22 mouse cellular contexts compared by ENCODE assay signal in genomic region chr17:13106563-13106962, GRCm38 (mm10). TPM values are rescaled to one million over a fixed set of nuclear protein-coding genes. Genes with fewer than 3 reads are reported as not detected.
A peak's percentile ranks its signal among the peaks of the same experiment; 100 is the strongest.
DNase-seq lines count a peak whose midpoint lies in the region; ATAC-seq and TF ChIP-seq lines count a peak whose summit lies in the region.
"Not testable (repeated sequence)": the region's sequence is repeated elsewhere in the genome, so short reads cannot be mapped to it uniquely, and the experiment has no call there.
"Had no signal": no experiment of that assay in that cellular context is flagged by ENCODE, and none has a peak within 500 bp of the region (broad histone marks: within the 10 kb centered on the region; RNA-seq: fewer than 3 reads in every experiment).

No protein-coding gene starts in this region.

- H3K27ac ChIP-seq in forebrain, postnatal 0 days (ENCODE audit: low read depth, low read length); midbrain, postnatal 0 days (ENCODE audit: low read depth, low read length): not testable (repeated sequence)

- peak; percentile 72 for DNase-seq in adrenal gland, postnatal 10 days
- peak; percentile 13 for DNase-seq in cerebellum, adult 11-12 months
- peak; percentile 81 to 84 for DNase-seq in cerebellum, postnatal 14 days
- DNase-seq in forebrain, postnatal 0 days = peak; percentile 21
- peak; percentile 55 to 66 for DNase-seq in heart, adult 9 months (ENCODE audit: low spot score in 2 of 2)
- peak; percentile 89 for DNase-seq in heart, postnatal 4 days
- peak; percentile 40 to 53 for DNase-seq in layer of hippocampus, postnatal 14 days (ENCODE audit: low spot score in 2 of 2)
- DNase-seq in midbrain, postnatal 0 days (ENCODE audit: low spot score) = peak; percentile 7

- not testable (repeated sequence) for H3K36me3 ChIP-seq in forebrain, postnatal 0 days (ENCODE audit: insufficient read depth); midbrain, postnatal 0 days (ENCODE audit: insufficient read depth, low read length)

- TF ChIP-seq CTCF in forebrain, postnatal 0 days (IDR thresholded peaks at IDR 0.05; ENCODE audit: low read depth); midbrain, postnatal 0 days (IDR thresholded peaks at IDR 0.05): not testable (repeated sequence)

- H3K9ac ChIP-seq in forebrain, postnatal 0 days; midbrain, postnatal 0 days (replicated peaks; ENCODE audit: low read length, poor library complexity, severe bottlenecking): not testable (repeated sequence)

- H3K9me3 ChIP-seq in forebrain, postnatal 0 days (ENCODE audit: low read length); midbrain, postnatal 0 days (ENCODE audit: low read length): not testable (repeated sequence)

- H3K4me1 ChIP-seq in forebrain, postnatal 0 days (ENCODE audit: insufficient read depth); midbrain, postnatal 0 days (ENCODE audit: insufficient read depth, low read length): not testable (repeated sequence)

- WGBS in forebrain, postnatal 0 days = 77% methylated on average over 5 of the region's 5 CpGs
- 85% methylated on average over 5 of the region's 5 CpGs for WGBS in midbrain, postnatal 0 days

- not testable (repeated sequence) for H3K4me2 ChIP-seq in forebrain, postnatal 0 days (ENCODE audit: low read depth); midbrain, postnatal 0 days (ENCODE audit: low read depth, low read length, poor library complexity, severe bottlenecking)

- ATAC-seq in forebrain, postnatal 0 days = peak; percentile 59
- ATAC-seq in midbrain, postnatal 0 days (ENCODE audit: low FRiP score) = not testable (repeated sequence)

- not testable (repeated sequence) for H3K27me3 ChIP-seq in forebrain, postnatal 0 days (ENCODE audit: insufficient read depth, low read length); midbrain, postnatal 0 days (ENCODE audit: insufficient read depth, low read length)

- H3K4me3 ChIP-seq in forebrain, postnatal 0 days (ENCODE audit: low read depth, low read length); midbrain, postnatal 0 days (ENCODE audit: low read depth, low read length): not testable (repeated sequence)

RNA-seq across cellular contexts. Expression of gene Unc93a, which starts 25.0 kb away (rescaled TPM):
- under 1 TPM; 0.27 to 0.39 TPM for total RNA-seq in adrenal gland, postnatal 10 days (2021)
- total RNA-seq in forebrain, postnatal 0 days (2014; rRNA removed) = 0.08 and 0.14 TPM in 2 replicates
- 0.11 and 0.22 TPM in 2 replicates for polyA plus RNA-seq in forebrain, postnatal 0 days (2015; fragmentation: Nextera tagmentation; extraction: Ambion mirVana)
- total RNA-seq in heart, postnatal 4 days (2021) = not detected
- under 1 TPM in 1 of 2 experiments, not detected in 1; 0.12 TPM for total RNA-seq in layer of hippocampus, postnatal 14 days (2021)
- total RNA-seq in midbrain, postnatal 0 days (2014; rRNA removed) = 0.14 TPM in 1 of 2 replicates, not detected in the other
- polyA plus RNA-seq in midbrain, postnatal 0 days (2015; fragmentation: Nextera tagmentation; extraction: Ambion mirVana) = 0.05 and 0.17 TPM in 2 replicates
- total RNA-seq: layer of hippocampus, adult 2 months had no signal
- polyA plus RNA-seq: CD4-positive, CD25-positive, alpha-beta regulatory T cell, adult 4 months; embryonic facial prominence, embryonic 13.5 days; heart, embryonic 11.5 days; hindbrain, embryonic 10.5 days; kidney, postnatal 0 days; liver, embryonic 14.5 days; lung, embryonic 15.5 days; macrophage; midbrain, embryonic 10.5 days had no signal

RNA-seq across cellular contexts. Expression of gene Tcp10b, which starts 45.7 kb away (rescaled TPM):
- total RNA-seq in adrenal gland, postnatal 10 days (2021) = under 1 TPM; 0.51 to 0.82 TPM
- 0.33 and 1.2 TPM in 2 replicates for total RNA-seq in forebrain, postnatal 0 days (2014; rRNA removed)
- polyA plus RNA-seq in forebrain, postnatal 0 days (2015; fragmentation: Nextera tagmentation; extraction: Ambion mirVana) = 0.20 and 0.29 TPM in 2 replicates
- 1 to 10 TPM in 1 of 2 experiments, under 1 TPM in 1; 0.34 to 1.2 TPM for total RNA-seq in heart, postnatal 4 days (2021)
- under 1 TPM; 0.60 to 0.83 TPM for total RNA-seq in layer of hippocampus, postnatal 14 days (2021)
- total RNA-seq in midbrain, postnatal 0 days (2014; rRNA removed) = 0.11 and 0.38 TPM in 2 replicates
- polyA plus RNA-seq in midbrain, postnatal 0 days (2015; fragmentation: Nextera tagmentation; extraction: Ambion mirVana) = 0.20 and 0.56 TPM in 2 replicates
- polyA plus RNA-seq: CD4-positive, CD25-positive, alpha-beta regulatory T cell, adult 4 months; embryonic facial prominence, embryonic 13.5 days; heart, embryonic 11.5 days; lung, embryonic 15.5 days; small intestine, adult 2 months had no signal

RNA-seq across cellular contexts. Expression of gene Gpr31b, which starts 54.5 kb away (rescaled TPM):
- not detected for total RNA-seq in adrenal gland, postnatal 10 days (2021)
- 1.6 TPM in 1 of 2 replicates, not detected in the other for total RNA-seq in forebrain, postnatal 0 days (2014; rRNA removed)
- polyA plus RNA-seq in forebrain, postnatal 0 days (2015; fragmentation: Nextera tagmentation; extraction: Ambion mirVana) = not detected in 2 replicates
- total RNA-seq in heart, postnatal 4 days (2021) = under 1 TPM in 1 of 2 experiments, not detected in 1; 0.23 TPM
- not detected for total RNA-seq in layer of hippocampus, postnatal 14 days (2021)
- 0.80 and 1.0 TPM in 2 replicates for total RNA-seq in midbrain, postnatal 0 days (2014; rRNA removed)
- polyA plus RNA-seq in midbrain, postnatal 0 days (2015; fragmentation: Nextera tagmentation; extraction: Ambion mirVana) = not detected in 2 replicates
- total RNA-seq: ES-E14; gastrocnemius, postnatal 10 days; layer of hippocampus, adult 2 months had no signal
- polyA plus RNA-seq: CD4-positive, CD25-positive, alpha-beta regulatory T cell, adult 4 months; embryonic facial prominence, embryonic 13.5 days; hindbrain, embryonic 10.5 days; lung, embryonic 15.5 days; midbrain, embryonic 10.5 days; Patski had no signal

Comparison
In these comparisons a context has a peak if more than half of its experiments do, and no peak if none do; other contexts are left out.
1. DNase-seq: peak in every context shown above with its lines; median percentile 89 in heart, postnatal 4 days; 82 in cerebellum, postnatal 14 days; 72 in adrenal gland, postnatal 10 days; 60 in heart, adult 9 months; 46 in layer of hippocampus, postnatal 14 days; 21 in forebrain, postnatal 0 days; 13 in cerebellum, adult 11-12 months; 7 in midbrain, postnatal 0 days.